Mouse (Mus musculus): ENCODE measurements around the gene Phf24.

- TF ChIP-seq CTCF (IDR thresholded peaks at IDR 0.05; ENCODE audit: insufficient read depth, low read length) = no peak
- TF ChIP-seq POLR2A (IDR thresholded peaks at IDR 0.05; ENCODE audit: borderline replicate concordance, extremely low read depth, low read depth, low read length) = no peak
Observed at GRCm38 (mm10) chr4:42924095-42924710, 7.7 kb downstream of the Phf24 start.

Measured in lung, adult 2 months (tissue).